Mouse (Mus musculus) MEL (cell line): ENCODE measurements around the gene Nop10. TPM values are rescaled to one million over a fixed set of nuclear protein-coding genes. Genes with fewer than 3 reads are reported as not detected.
A peak's percentile ranks its signal among the peaks of the same experiment; 100 is the strongest.

Experiments used
- DNase-seq: peaks from one replicate; pipeline ENCODE4 v3.0.0; 2011; ENCODE audit warnings: low read depth, low spot score
- H3K27ac ChIP-seq: 2 replicates; pipeline ENCODE4 v1.5.1; 2012; ENCODE audit warnings: low read depth, mild to moderate bottlenecking, control low read depth, low read length, moderate library complexity; ENCODE audit not compliant: control insufficient read depth
- H3K27me3 ChIP-seq, 2 experiments: fragments of 150-350 bp in 1 of 2; sonication (generic) in 1 of 2; 2 replicates each; pipeline ENCODE4 v1.6.1; 2012; ENCODE audit warnings: low read length in 2 of 2, mild to moderate bottlenecking in 2 of 2, improper control_type of control experiment in 1 of 2, moderate library complexity in 1 of 2; ENCODE audit not compliant: insufficient read depth in 2 of 2, control insufficient read depth in 1 of 2
- H3K36me3 ChIP-seq, 2 experiments: 2 replicates each; pipeline ENCODE4 v1.6.1; 2012 to 2014; ENCODE audit warnings: low read length in 2 of 2, improper control_type of control experiment in 1 of 2, inconsistent platforms in 1 of 2, mild to moderate bottlenecking in 1 of 2; ENCODE audit not compliant: insufficient read depth in 2 of 2, control insufficient read depth in 1 of 2
- H3K4me1 ChIP-seq, 2 experiments: fragments of 150-350 bp in 1 of 2; sonication (generic) in 1 of 2; 2 replicates each; pipeline ENCODE4 v1.6.1; 2012; ENCODE audit warnings: low read length in 2 of 2, improper control_type of control experiment in 1 of 2, mild to moderate bottlenecking in 1 of 2; ENCODE audit not compliant: insufficient read depth in 2 of 2, control insufficient read depth in 1 of 2
- H3K4me3 ChIP-seq, 2 experiments: fragments of 150-350 bp in 1 of 2; sonication (generic) in 1 of 2; 2 replicates each; pipeline ENCODE4 v1.5.1; 2012; ENCODE audit warnings: low read depth in 2 of 2, low read length in 2 of 2, mild to moderate bottlenecking in 2 of 2, moderate library complexity in 2 of 2, control low read depth in 1 of 2, improper control_type of control experiment in 1 of 2; ENCODE audit not compliant: control insufficient read depth in 1 of 2, insufficient read depth in 1 of 2
- H3K79me2 ChIP-seq: 2 replicates; pipeline ENCODE4 v1.6.1; 2012; ENCODE audit warnings: mild to moderate bottlenecking, low read length, moderate library complexity; ENCODE audit not compliant: control insufficient read depth, poor library complexity, insufficient read depth
- H3K9ac ChIP-seq: 2 replicates; pipeline ENCODE4 v1.6.1; 2012; ENCODE audit warnings: low read depth, mild to moderate bottlenecking, control low read depth, low read length, moderate library complexity; ENCODE audit not compliant: control insufficient read depth, poor library complexity, severe bottlenecking
- H3K9me3 ChIP-seq: fragments of 150-350 bp; sonication (generic); replicated peaks from 2 replicates; pipeline ENCODE4 v1.6.1; 2012; ENCODE audit warnings: mild to moderate bottlenecking, low read length, improper control_type of control experiment, moderate library complexity; ENCODE audit not compliant: insufficient read depth
- BHLHE40 ChIP-seq: IDR thresholded peaks from 2 replicates; pipeline ENCODE4 v1.6.1; 2012; ENCODE audit warnings: low read depth, mild to moderate bottlenecking, inconsistent platforms, low read length, improper control_type of control experiment, borderline replicate concordance
- ELF1 ChIP-seq: IDR thresholded peaks from 2 replicates; pipeline ENCODE4 v1.6.1; 2014; ENCODE audit warnings: low read depth, mild to moderate bottlenecking, inconsistent platforms, low read length, improper control_type of control experiment, moderate library complexity
- EP300 ChIP-seq, 2 experiments: IDR thresholded peaks; 2 replicates each; pipeline ENCODE4 v1.6.1; 2011; ENCODE audit warnings: improper control_type of control experiment in 2 of 2, low read length in 2 of 2, low read depth in 1 of 2, mild to moderate bottlenecking in 1 of 2
- ETS1 ChIP-seq: IDR thresholded peaks from 2 replicates; pipeline ENCODE4 v1.6.1; 2012; ENCODE audit warnings: low read depth, mild to moderate bottlenecking, inconsistent platforms, low read length, improper control_type of control experiment, moderate library complexity
- GATA1 ChIP-seq: IDR thresholded peaks from 2 replicates; pipeline ENCODE4 v1.6.1; 2011; ENCODE audit warnings: low read depth, low read length, improper control_type of control experiment
- JUND ChIP-seq: IDR thresholded peaks from 2 replicates; pipeline ENCODE4 v1.6.1; 2011; ENCODE audit warnings: low read depth, mild to moderate bottlenecking, improper control_type of control experiment, low read length
- MAX ChIP-seq: IDR thresholded peaks from 2 replicates; pipeline ENCODE4 v1.6.1; 2011; ENCODE audit warnings: low read length, improper control_type of control experiment
- MAZ ChIP-seq: IDR thresholded peaks from 2 replicates; pipeline ENCODE4 v1.6.1; 2012; ENCODE audit warnings: low read depth, mild to moderate bottlenecking, inconsistent platforms, low read length, improper control_type of control experiment
- MEF2A ChIP-seq: IDR thresholded peaks from 2 replicates; pipeline ENCODE4 v1.6.1; 2014; ENCODE audit warnings: low read depth, mild to moderate bottlenecking, inconsistent platforms, low read length, improper control_type of control experiment; ENCODE audit not compliant: poor library complexity, insufficient replicate concordance, severe bottlenecking; ENCODE audit errors: extremely low read depth
- MXI1 ChIP-seq: IDR thresholded peaks from 2 replicates; pipeline ENCODE4 v1.6.1; 2011; ENCODE audit warnings: mild to moderate bottlenecking, low read depth, low read length, improper control_type of control experiment
- MYC ChIP-seq: IDR thresholded peaks from 2 replicates; pipeline ENCODE4 v1.6.1; 2011; ENCODE audit warnings: low read depth, mild to moderate bottlenecking, low read length, improper control_type of control experiment, moderate library complexity
- NRF1 ChIP-seq: IDR thresholded peaks from 2 replicates; pipeline ENCODE4 v1.6.1; 2014; ENCODE audit warnings: low read depth, mild to moderate bottlenecking, inconsistent platforms, low read length, improper control_type of control experiment, moderate library complexity; ENCODE audit not compliant: poor library complexity, insufficient read depth, severe bottlenecking
- POLR2A ChIP-seq, 2 experiments: IDR thresholded peaks; 2 replicates each; pipeline ENCODE4 v1.6.1; 2011 to 2012; ENCODE audit warnings: low read length in 2 of 2, mild to moderate bottlenecking in 2 of 2, control low read depth in 1 of 2, improper control_type of control experiment in 1 of 2, low read depth in 1 of 2, moderate library complexity in 1 of 2; ENCODE audit not compliant: control insufficient read depth in 1 of 2, insufficient read depth in 1 of 2, poor library complexity in 1 of 2
- RCOR1 ChIP-seq: IDR thresholded peaks from 2 replicates; pipeline ENCODE4 v1.6.1; 2012; ENCODE audit warnings: low read depth, mild to moderate bottlenecking, inconsistent platforms, low read length, improper control_type of control experiment
- SMC3 ChIP-seq: IDR thresholded peaks from 2 replicates; pipeline ENCODE4 v1.6.1; 2011; ENCODE audit warnings: low read depth, low read length, improper control_type of control experiment
- TCF12 ChIP-seq: IDR thresholded peaks from 2 replicates; pipeline ENCODE4 v1.6.1; 2014; ENCODE audit warnings: low read depth, mild to moderate bottlenecking, inconsistent platforms, low read length, improper control_type of control experiment, moderate library complexity
- USF1 ChIP-seq: IDR thresholded peaks from 2 replicates; pipeline ENCODE4 v1.6.1; 2014; ENCODE audit warnings: low read depth, mild to moderate bottlenecking, inconsistent platforms, low read length, improper control_type of control experiment, moderate library complexity
- USF2 ChIP-seq, 2 experiments: IDR thresholded peaks; 2 replicates each; pipeline ENCODE4 v1.6.1; 2011 to 2012; ENCODE audit warnings: improper control_type of control experiment in 2 of 2, low read length in 2 of 2, borderline replicate concordance in 1 of 2, inconsistent platforms in 1 of 2, low read depth in 1 of 2, mild to moderate bottlenecking in 1 of 2; ENCODE audit not compliant: insufficient read depth in 1 of 2
- ZC3H11A ChIP-seq: IDR thresholded peaks from 2 replicates; pipeline ENCODE4 v1.6.1; 2012; ENCODE audit warnings: low read depth, mild to moderate bottlenecking, inconsistent platforms, low read length, improper control_type of control experiment
- ZKSCAN1 ChIP-seq: IDR thresholded peaks from 2 replicates; pipeline ENCODE4 v1.6.1; 2012; ENCODE audit warnings: low read depth, mild to moderate bottlenecking, inconsistent platforms, low read length, improper control_type of control experiment, moderate library complexity
- ZMIZ1 ChIP-seq: IDR thresholded peaks from 2 replicates; pipeline ENCODE4 v1.6.1; 2012; ENCODE audit warnings: low read depth, mild to moderate bottlenecking, inconsistent platforms, low read length, improper control_type of control experiment, moderate library complexity
- ZNF384 ChIP-seq: IDR thresholded peaks from 2 replicates; pipeline ENCODE4 v1.6.1; 2012; ENCODE audit warnings: low read depth, mild to moderate bottlenecking, inconsistent platforms, low read length, improper control_type of control experiment
- polyA plus RNA-seq, 2 experiments: library from polyadenylated mRNA; stranded (reverse) in 1 of 2; unstranded in 1 of 2; fragments of >175 nt in 1 of 2; fragments of >200 nt in 1 of 2; gene quantifications; 2 replicates each; pipeline versions ENCODE4 v1.2.1 to v1.2.4; 2012; ENCODE audit warnings: low replicate concordance in 2 of 2, low read depth in 1 of 2; ENCODE audit not compliant: insufficient read length in 2 of 2, insufficient read depth in 1 of 2, missing spikeins in 1 of 2
- total RNA-seq: library from RNA; depleted of rRNA; stranded (reverse); fragments of 300-350 nt; gene quantifications from 2 replicates; pipeline ENCODE4 v1.2.3, GENCODE M21; 2012

The Nop10 gene
- total and polyA plus RNA-seq, 3 experiments, result 253 to 275 TPM; not detected in 1

DNA sequence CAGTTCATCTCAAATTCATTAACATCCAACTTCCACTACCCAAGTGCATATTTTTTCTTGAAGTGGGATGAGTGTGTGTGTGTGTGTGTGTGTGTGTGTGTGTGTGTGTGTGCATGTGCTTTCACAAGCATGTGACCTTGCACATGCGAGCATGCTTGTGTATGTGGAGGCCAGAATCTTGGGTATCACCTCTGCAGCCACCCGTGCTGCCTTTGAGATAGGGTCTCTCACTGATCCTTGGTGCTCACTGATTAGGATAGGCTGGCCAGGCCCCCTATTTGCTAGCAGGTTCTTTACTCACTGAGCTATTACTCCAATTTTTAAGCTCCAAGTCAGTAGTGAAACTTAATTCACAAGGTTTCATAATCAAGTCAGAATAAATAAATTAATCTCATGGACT, 11.2 kb downstream of the Nop10 start:
- Histone ChIP-seq H3K27me3 (no peaks in the 10 kb centered on the region), H3K4me3 (no peak overlapping the region), H3K27ac (no peak overlapping the region), H3K79me2 (peaks cover 16% of the 10 kb centered on the region; the same call in 1 of the 2 replicates), H3K9ac (no peak overlapping the region), H3K9me3 (no peaks in the 10 kb centered on the region), H3K4me1 (peaks cover 13 to 19% of the 10 kb centered on the region in 2 experiments), H3K36me3 (peaks cover 4 to 15% of the 10 kb centered on the region in 2 experiments; a peak in 3 of 4 replicates)
- 0 out of 2 replicates have a peak, but pooled peaks have one; percentile 19 for TF ChIP-seq USF1
- TF ChIP-seq ZKSCAN1, result no peak
- TF ChIP-seq EP300 (IDR thresholded peaks at IDR 0.05; ENCODE audit: low read depth in 1 of 2, low read length in 2 of 2), result 0 out of 4 replicates have a peak, but pooled peaks of 1 of the 2 experiments have one; percentile 33
- no peak for TF ChIP-seq ZNF384
- TF ChIP-seq BHLHE40, result 0 out of 2 replicates have a peak, but pooled peaks have one; percentile 16
- peak; percentile 37; the same call in 1 of the 2 replicates for TF ChIP-seq TCF12
- no peak for DNase-seq

GRCm38 (mm10) chr2:112273474-112273873, 11.7 kb downstream of the Nop10 start:
- H3K27ac ChIP-seq, result no peak overlapping the region
- TF ChIP-seq ZC3H11A, result no peak
- TF ChIP-seq ELF1, result no peak
- no peak for TF ChIP-seq MEF2A
- no peak for TF ChIP-seq JUND
- no peak for TF ChIP-seq GATA1
- no peak for TF ChIP-seq POLR2A (IDR thresholded peaks at IDR 0.05; ENCODE audit: control insufficient read depth in 1 of 2, insufficient read depth in 1 of 2, low read depth in 1 of 2, low read length in 2 of 2, poor library complexity in 1 of 2)
- no peak for TF ChIP-seq RCOR1
- no peak for TF ChIP-seq TCF12
- TF ChIP-seq MAX, result no peak
- no peak for TF ChIP-seq USF1
- TF ChIP-seq MXI1, result no peak
- no peak for TF ChIP-seq MYC
- TF ChIP-seq ZNF384, result no peak
- no peak for TF ChIP-seq ZMIZ1
- TF ChIP-seq SMC3, result no peak
- TF ChIP-seq NRF1, result no peak
- TF ChIP-seq ZKSCAN1, result no peak
- TF ChIP-seq USF2 (IDR thresholded peaks at IDR 0.05; ENCODE audit: borderline replicate concordance in 1 of 2, insufficient read depth in 1 of 2, low read depth in 1 of 2, low read length in 2 of 2), result no peak
- TF ChIP-seq ETS1, result no peak
- TF ChIP-seq MAZ, result no peak
- H3K36me3 ChIP-seq, result peaks cover 4 to 12% of the 10 kb centered on the region in 2 experiments; a peak in 3 of 4 replicates

More at GRCm38 (mm10) chr2:112273474-112273873, 11.7 kb downstream of the Nop10 start:
- Histone ChIP-seq H3K4me3 (no peak overlapping the region), H3K27me3 (no peaks in the 10 kb centered on the region), H3K9me3 (no peaks in the 10 kb centered on the region), H3K79me2 (peaks cover 13% of the 10 kb centered on the region; the same call in 1 of the 2 replicates), H3K9ac (no peak overlapping the region), H3K4me1 (peaks cover 10 to 17% of the 10 kb centered on the region in 2 experiments)
- DNase-seq, result no peak
